Mouse (Mus musculus) cerebellum, adult 9-10 months (tissue): ENCODE results near the gene Senp5.

Experiments used
- DNase-seq: peaks from one replicate; pipeline ENCODE4 v3.0.0; 2022

Senp5 gene

GRCm38 (mm10) chr16:31936568-31936967 lies 66.5 kb downstream of the Senp5 start:
- DNase-seq = peak; percentile 36

- peak; percentile 50 for DNase-seq
These were observed 67.8 kb downstream of the Senp5 start for GRCm38 (mm10) chr16:31935091-31935979.

- DNase-seq = no peak
These were observed 68.5 kb downstream of the Senp5 start for GRCm38 (mm10) chr16:31934550-31935010.

- peak; percentile 85 for DNase-seq
These were observed 69.1 kb downstream of the Senp5 start, which contains the start of gene Pigz for GRCm38 (mm10) chr16:31933751-31934549. Gene Pigz, plus strand, starts transcription at chr16:31933851.

DNA sequence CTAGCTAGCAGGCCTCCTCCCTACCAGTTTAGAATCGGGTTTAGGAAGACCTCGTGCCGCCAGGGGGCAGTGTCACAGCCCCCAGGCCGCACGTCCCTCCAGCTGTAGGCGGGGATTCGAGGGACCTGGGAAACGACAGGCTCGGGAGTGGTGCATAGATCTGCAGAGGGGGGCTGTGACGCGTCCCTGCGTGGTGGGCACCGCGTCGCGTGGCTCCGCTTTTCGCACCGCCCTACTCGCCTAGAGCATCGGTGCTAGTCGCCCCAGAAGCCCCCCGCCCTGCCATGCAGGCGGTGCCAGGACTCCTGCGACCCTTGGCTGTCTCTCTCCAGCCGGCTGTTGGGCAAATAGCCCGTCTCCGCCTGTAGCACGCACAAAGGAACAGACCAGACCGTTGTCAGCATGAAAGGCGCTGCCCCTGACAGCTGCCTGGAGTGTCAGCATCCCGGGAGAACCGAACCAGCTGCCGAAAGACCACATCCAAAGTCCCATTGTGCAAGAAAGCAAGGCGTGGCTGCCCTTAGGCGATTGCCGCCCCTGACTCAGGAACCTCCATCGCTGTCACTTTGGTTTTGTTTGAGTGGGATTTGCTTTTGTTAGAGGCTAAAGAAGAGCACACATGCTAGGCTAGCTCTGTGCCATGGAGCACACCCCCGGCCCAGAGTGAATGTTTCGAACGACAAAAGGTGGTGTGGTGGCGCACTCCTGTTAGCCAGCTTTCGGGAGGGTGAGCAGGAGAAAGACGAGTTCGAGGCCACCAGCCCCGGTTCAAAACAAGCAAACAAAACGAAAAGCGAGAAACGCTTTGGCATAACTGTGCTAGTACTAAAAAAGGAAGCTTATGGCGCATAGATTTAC lies 70.0 kb downstream of the Senp5 start:
- peak; percentile 95 for DNase-seq

- no peak for DNase-seq
These were observed 70.8 kb downstream of the Senp5 start for GRCm38 (mm10) chr16:31932255-31932654.

- peak; percentile 53 for DNase-seq
These were observed 71.8 kb downstream of the Senp5 start for GRCm38 (mm10) chr16:31931330-31931729.

- DNase-seq = no peak
These were observed 75.7 kb downstream of the Senp5 start for GRCm38 (mm10) chr16:31927412-31927811.

GRCm38 (mm10) chr16:31926547-31927182 lies 76.4 kb downstream of the Senp5 start:
- no peak for DNase-seq

DNA sequence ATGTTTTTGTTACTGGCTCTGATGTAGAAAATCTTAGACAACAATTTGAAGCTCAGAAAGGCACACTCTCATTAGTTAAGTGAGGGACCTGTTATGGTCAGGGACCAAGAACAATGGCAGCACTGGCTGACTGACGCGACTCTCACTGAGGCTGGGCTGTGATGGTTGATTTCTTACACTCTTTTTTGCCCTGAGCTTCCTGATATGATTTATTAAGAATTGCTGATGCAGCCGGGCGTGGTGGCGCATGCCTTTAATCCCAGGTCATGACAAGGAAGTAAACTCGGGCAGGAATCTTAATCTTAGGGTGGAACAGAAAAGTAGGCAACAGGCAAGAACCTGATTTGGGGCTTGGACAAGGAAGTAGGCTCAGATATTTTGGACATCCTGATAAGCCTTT lies 77.0 kb downstream of the Senp5 start:
- DNase-seq = no peak

GRCm38 (mm10) chr16:31924368-31924767 lies 78.7 kb downstream of the Senp5 start:
- DNase-seq = no peak

- DNase-seq = peak; percentile 92
These were observed 84.8 kb downstream of the Senp5 start for GRCm38 (mm10) chr16:31918248-31918724.

DNA sequence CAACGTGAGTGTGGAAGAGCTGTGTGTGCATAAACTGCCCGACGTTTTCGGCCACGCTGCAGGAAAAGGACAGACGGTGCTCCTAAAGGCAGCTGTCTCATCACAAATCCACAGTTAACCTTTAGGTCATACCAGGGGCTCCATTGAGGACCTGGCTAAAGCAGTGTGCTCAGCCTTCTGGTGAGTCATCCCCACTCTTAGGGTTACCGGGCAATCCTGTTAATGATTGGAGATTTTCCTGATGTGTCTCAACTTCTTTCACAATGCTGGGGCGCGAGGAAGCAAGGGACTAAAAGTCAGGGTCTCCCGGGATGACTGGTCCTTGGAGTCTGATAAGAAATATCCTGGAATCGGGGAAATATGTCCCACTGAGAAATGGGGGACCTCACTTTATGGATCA lies 85.3 kb downstream of the Senp5 start:
- DNase-seq = no peak

GRCm38 (mm10) chr16:31910281-31910847 lies 92.7 kb downstream of the Senp5 start:
- DNase-seq = no peak
